Mouse (Mus musculus) intestine, embryonic 16.5 days (tissue): ENCODE results near the gene Oaf. TPM values are rescaled to one million over a fixed set of nuclear protein-coding genes. Genes with fewer than 3 reads are reported as not detected.

Experiments
- ATAC-seq: fragments of 200-750 bp; cut with Nextera tagmentation; 2 replicates; pipeline ENCODE4 v1.8.0; 2017; ENCODE audit warnings: moderate TSS enrichment, moderate library complexity
- H3K27ac ChIP-seq: fragments of 300-500 bp; sonication (generic); 2 replicates; pipeline ENCODE4 v1.5.1; 2014; ENCODE audit warnings: mild to moderate bottlenecking, low read length
- H3K27me3 ChIP-seq: fragments of 300-500 bp; sonication (generic); replicated peaks from 2 replicates; pipeline ENCODE4 v1.6.1; 2014; ENCODE audit warnings: low read length, control low read depth, mixed read lengths; ENCODE audit not compliant: control insufficient read depth, insufficient read depth
- H3K36me3 ChIP-seq: fragments of 300-500 bp; sonication (generic); 2 replicates; pipeline ENCODE4 v1.6.1; 2014; ENCODE audit warnings: low read length, control low read depth; ENCODE audit not compliant: control insufficient read depth, insufficient read depth
- H3K4me1 ChIP-seq: fragments of 300-500 bp; sonication (generic); 2 replicates; pipeline ENCODE4 v1.6.1; 2014; ENCODE audit warnings: low read length, control low read depth, mixed read lengths; ENCODE audit not compliant: control insufficient read depth, insufficient read depth
- H3K4me2 ChIP-seq: fragments of 300-500 bp; sonication (generic); 2 replicates; pipeline ENCODE4 v1.6.1; 2014; ENCODE audit warnings: low read depth, low read length, control low read depth
- H3K4me3 ChIP-seq: fragments of 300-500 bp; sonication (generic); 2 replicates; pipeline ENCODE4 v1.5.1; 2014; ENCODE audit warnings: mild to moderate bottlenecking, low read length
- H3K9ac ChIP-seq: fragments of 300-500 bp; sonication (generic); 2 replicates; pipeline ENCODE4 v1.6.1; 2014; ENCODE audit warnings: low read depth, low read length
- H3K9me3 ChIP-seq: fragments of 300-500 bp; sonication (generic); 2 replicates; pipeline ENCODE4 v1.6.1; 2016; ENCODE audit warnings: low read length, control low read depth; ENCODE audit not compliant: control insufficient read depth
- WGBS: fragments of 180-500 bp; shearing (Covaris S2); extraction: QIAGEN DNeasy Blood & Tissue Kit; methylation state at CpG from one replicate; pipeline ENCODE4 v1.1.7; 2014; 5-methylcytosine and 5-hydroxymethylcytosine counted together
- polyA plus RNA-seq: library from polyadenylated mRNA; unstranded; fragments of >200 nt; fragmentation: Nextera tagmentation; extraction: Ambion mirVana; gene quantifications from 2 replicates; pipeline ENCODE4 v1.2.1, GENCODE M21; 2015

Gene Oaf
- polyA plus RNA-seq, 1 experiment from 2014 or later = 11.8 TPM

DNA sequence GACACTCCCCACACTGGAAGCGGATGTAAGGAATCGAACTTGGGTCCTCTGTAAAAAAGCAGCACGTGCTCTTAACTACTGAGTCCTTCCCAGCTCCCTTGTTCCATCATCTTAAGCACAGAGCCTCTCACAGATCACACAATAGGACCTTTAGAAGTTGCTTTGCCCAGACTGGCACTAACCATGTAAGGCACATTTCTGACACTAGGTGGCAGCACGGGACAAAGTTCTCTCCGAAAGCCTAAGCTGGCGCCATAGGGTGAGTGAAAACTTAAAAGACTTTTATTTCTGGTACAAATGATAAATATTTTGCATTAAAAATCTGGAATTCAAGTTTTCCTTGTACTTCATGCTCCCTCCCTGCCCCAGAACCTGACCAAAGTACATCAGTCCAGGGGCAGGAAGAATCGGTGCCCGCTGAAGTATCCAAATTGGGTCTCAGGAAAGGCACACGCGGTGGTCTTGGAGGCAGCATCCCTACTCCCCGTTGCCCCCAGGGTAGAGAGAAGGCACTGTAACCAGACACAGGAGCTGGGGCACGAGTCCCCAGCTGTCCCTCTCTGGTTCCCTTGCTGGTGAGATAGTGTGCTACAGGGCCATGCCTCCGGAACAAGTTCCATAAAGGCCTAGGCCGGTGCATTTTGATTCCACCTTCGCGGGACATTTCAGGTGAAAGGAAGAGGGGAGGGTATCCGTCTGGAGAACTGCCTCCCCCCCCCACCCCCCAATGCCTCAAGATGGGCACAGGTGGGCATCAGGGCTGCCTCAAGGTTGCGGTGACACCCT lies 17.9 kb downstream of the Oaf start:
- Histone ChIP-seq H3K4me1 (peaks cover 26% of the 10 kb centered on the region), H3K36me3 (no peaks in the 10 kb centered on the region), H3K4me3 (no peak overlapping the region), H3K9ac (no peak overlapping the region), H3K4me2 (no peak overlapping the region), H3K9me3 (no peaks in the 10 kb centered on the region), H3K27ac (no peak overlapping the region), H3K27me3 (no peaks in the 10 kb centered on the region)
- peak; percentile 19; the same call in 1 of the 2 replicates for ATAC-seq
- 46% methylated on average over 18 of the region's 18 CpGs for WGBS

DNA sequence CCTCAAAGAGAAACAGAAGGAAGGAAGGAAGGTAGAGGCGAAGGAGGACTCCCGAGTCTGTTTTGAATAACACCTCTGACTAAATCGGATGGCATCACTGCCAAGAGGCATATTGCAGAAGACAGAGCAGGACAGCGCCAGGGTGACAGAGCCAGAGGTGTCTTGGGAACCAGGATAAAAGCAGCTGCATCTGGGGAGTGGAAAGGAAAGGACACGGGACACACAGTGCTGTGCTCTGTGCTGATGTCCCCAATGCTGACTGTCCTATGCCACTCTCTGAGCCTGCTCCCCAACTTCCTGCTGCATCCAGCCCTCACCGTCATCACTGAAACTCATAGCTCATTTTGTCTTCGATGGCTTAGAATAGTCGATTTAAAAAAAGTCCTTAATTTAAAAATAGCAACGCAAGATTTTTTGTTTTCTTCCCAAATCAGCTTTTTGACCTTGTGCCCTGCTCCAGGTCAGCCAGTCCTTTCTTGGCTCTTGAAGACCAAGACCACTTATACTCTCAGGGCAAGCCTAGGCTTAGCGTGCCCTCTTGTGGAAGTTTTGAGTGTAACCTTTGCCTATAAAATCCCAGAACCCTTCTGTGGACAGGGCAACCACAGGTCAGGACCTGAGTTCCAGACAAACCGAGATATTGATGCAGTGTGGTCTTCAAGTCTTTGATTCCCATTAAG lies 28.8 kb downstream of the Oaf start:
- H3K36me3 ChIP-seq = no peaks in the 10 kb centered on the region
- H3K9me3 ChIP-seq = no peaks in the 10 kb centered on the region
- no peaks in the 10 kb centered on the region; the same call in 1 of the 2 replicates for H3K27me3 ChIP-seq
- H3K4me3 ChIP-seq = no peak overlapping the region
- no peak overlapping the region for H3K9ac ChIP-seq
- ATAC-seq = peak; percentile 31
- peak overlapping the region; percentile 33 for H3K4me2 ChIP-seq
- H3K27ac ChIP-seq = peak overlapping the region; percentile 54
- peaks cover 15% of the 10 kb centered on the region for H3K4me1 ChIP-seq
- WGBS = 27% methylated on average over 11 of the region's 11 CpGs

DNA sequence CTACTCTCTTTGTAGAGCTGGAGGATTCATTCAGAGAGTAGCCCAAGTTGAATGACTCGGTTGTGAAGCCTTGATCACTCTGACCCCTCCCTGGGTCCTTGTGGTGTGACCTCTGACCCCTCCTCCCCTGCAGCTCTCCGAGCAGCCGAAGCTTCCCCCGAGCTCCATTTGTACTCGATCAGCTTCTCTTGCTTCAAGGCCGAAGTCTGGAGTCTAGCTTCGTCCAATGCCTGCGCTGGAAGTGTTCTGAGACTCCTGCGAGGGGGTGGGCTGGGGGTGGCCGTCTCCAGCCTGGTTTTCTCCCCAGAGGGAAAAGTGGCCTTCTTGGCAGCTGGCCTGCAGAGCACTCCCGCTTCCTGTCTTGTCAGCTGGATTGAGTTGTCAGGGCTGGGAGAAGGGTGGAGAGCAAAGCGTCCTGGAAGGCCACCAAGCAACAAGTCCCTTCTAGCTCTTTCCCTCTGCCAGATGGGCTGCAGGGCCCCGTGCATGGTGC lies 29.5 kb downstream of the Oaf start, which contains the start of gene Pou2f3:
Gene Pou2f3 (minus strand): TSS at position 180 of the 493 bp plus-strand sequence.
- ATAC-seq = peak; percentile 79
- 12% methylated on average over 13 of the region's 13 CpGs for WGBS

DNA sequence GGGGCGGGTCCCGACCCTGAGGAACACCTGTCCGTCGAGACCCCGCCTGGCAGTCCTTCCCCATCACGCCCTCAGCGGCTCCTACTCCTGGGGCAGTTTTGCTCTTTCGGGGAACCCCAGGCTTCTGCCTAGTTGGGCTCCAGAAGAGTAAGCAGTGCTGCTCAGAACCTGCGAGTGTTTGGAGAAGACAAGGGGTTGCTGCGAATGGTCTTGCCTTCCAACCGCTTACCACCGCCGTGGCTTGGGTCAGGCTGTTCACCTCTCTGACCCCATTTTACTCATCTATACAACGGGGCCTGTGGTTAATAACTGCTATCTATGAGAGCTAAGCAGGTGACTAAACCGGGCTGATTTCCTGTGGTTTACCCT lies 33.7 kb downstream of the Oaf start:
- Histone ChIP-seq H3K27ac (no peak overlapping the region), H3K4me1 (peaks cover 26% of the 10 kb centered on the region), H3K4me3 (peak overlapping the region; percentile 47), H3K4me2 (peak overlapping the region; percentile 88), H3K9me3 (no peaks in the 10 kb centered on the region), H3K9ac (peak overlapping the region; percentile 65), H3K27me3 (peaks cover 11% of the 10 kb centered on the region), H3K36me3 (no peaks in the 10 kb centered on the region)
- WGBS = 6% methylated on average over 15 of the region's 15 CpGs
- ATAC-seq = 0 out of 2 replicates have a peak, but pooled peaks have one; percentile 4

More for the DNA sequence above, 29.5 kb downstream of the Oaf start, which contains the start of gene Pou2f3:
- peaks cover 5% of the 10 kb centered on the region; the same call in 1 of the 2 replicates for H3K27me3 ChIP-seq
- H3K9ac ChIP-seq = no peak within 1 kb of the TSS
- H3K4me2 ChIP-seq = peak within 1 kb of the TSS; percentile 33
- peak within 1 kb of the TSS; percentile 54 for H3K27ac ChIP-seq
- no peaks in the 10 kb centered on the region for H3K36me3 ChIP-seq
- H3K4me3 ChIP-seq = 0 out of 2 replicates have a peak within 1 kb of the TSS, but pooled peaks have one; percentile 1
- peaks cover 22% of the 10 kb centered on the region for H3K4me1 ChIP-seq
- H3K9me3 ChIP-seq = no peaks in the 10 kb centered on the region

DNA sequence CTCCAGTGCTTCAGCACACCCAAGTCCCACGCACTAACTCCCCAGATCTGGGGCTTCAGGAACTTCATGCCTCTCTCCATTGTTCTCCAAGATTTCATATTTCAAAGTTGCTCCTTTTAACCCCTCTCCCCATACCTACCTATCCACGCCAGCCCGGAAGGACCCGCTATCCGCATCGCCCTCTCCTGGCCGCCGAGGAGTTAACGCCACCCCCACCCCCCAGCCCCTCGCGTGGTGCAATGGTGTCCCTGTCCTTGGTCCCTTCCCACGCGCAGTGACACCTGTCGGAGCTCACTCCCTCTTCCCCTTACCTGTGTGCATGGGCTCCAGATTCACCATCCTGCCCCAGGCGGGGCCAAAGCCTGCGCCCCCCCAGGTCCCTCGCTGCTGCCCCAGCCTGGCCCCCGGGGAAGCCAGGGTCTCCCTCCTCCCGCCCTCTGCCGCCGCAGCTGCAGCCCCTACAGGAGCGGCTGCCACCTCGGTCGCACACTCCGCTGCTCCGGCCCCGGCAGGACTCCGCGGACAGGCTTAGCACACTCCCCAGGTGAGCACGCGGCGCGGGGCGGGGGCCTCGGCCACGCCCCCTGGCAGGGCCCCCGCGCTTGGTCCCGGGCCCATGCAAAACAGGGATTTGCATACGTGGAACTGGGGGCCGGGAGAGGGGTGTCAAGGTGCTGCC lies 34.2 kb downstream of the Oaf start:
- 3% methylated on average over 41 of the region's 41 CpGs for WGBS
- Histone ChIP-seq H3K9me3 (no peaks in the 10 kb centered on the region), H3K27me3 (peaks cover 11% of the 10 kb centered on the region), H3K9ac (peak overlapping the region; percentile 65), H3K4me2 (peak overlapping the region; percentile 88), H3K4me3 (peak overlapping the region; percentile 47), H3K36me3 (no peaks in the 10 kb centered on the region), H3K27ac (no peak overlapping the region), H3K4me1 (peaks cover 21% of the 10 kb centered on the region)
- ATAC-seq = peak; percentile 56

DNA sequence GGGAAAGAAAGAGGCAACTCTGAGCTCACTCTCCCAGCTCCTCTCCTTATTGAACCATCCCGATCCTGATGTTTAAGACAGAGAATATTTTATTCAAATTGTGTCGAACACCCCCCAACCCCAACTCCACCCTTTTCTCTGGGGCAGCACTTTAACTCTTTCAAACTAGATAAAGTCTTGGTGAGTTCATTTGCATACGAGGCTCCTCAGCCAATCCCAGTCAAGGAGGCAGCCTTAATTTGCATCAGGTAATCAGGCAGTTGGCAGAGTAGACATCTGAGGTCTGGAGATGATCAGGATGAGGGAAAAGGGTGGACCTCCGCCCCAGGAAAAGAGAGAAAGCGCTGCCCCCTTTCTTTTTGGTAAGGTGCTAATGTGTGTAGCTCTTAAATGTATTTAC lies 39.5 kb downstream of the Oaf start:
- whole genome bisulfite sequencing = 19% methylated on average over 5 of the region's 5 CpGs
- H3K9me3 ChIP-seq = no peaks in the 10 kb centered on the region
- H3K9ac ChIP-seq = no peak overlapping the region
- no peak for ATAC-seq
- no peak overlapping the region for H3K4me2 ChIP-seq
- no peak overlapping the region for H3K27ac ChIP-seq
- no peak overlapping the region for H3K4me3 ChIP-seq
- peaks cover 3% of the 10 kb centered on the region for H3K4me1 ChIP-seq
- no peaks in the 10 kb centered on the region for H3K36me3 ChIP-seq
- peaks cover 5% of the 10 kb centered on the region for H3K27me3 ChIP-seq

DNA sequence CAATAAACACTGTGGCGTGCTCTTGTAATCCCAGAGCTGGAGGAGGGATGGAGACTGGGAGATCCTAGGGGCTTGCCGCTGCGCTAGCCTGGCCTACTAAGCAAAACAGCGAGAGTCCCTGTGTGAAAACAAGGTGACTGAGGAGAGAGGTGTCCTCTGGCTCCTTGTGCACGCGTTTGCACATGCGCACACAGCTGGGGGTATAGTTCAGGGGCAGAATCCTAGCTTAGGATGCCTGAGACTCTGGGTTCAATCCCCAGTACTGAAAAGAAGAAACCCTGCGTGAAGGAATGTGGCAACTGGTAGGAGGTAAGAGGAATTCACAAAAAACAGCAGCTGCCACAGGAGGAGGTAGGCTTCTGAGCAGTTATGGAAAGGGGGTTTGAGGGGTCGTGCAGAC lies 45.7 kb downstream of the Oaf start:
- no peaks in the 10 kb centered on the region for H3K36me3 ChIP-seq
- no peaks in the 10 kb centered on the region for H3K27me3 ChIP-seq
- H3K9ac ChIP-seq = no peak overlapping the region
- no peak overlapping the region for H3K27ac ChIP-seq
- H3K9me3 ChIP-seq = no peaks in the 10 kb centered on the region
- no peak overlapping the region for H3K4me2 ChIP-seq
- H3K4me1 ChIP-seq = peaks cover 1% of the 10 kb centered on the region; the same call in 1 of the 2 replicates
- ATAC-seq = no peak
- 38% methylated on average over 9 of the region's 9 CpGs for WGBS
- H3K4me3 ChIP-seq = no peak overlapping the region

DNA sequence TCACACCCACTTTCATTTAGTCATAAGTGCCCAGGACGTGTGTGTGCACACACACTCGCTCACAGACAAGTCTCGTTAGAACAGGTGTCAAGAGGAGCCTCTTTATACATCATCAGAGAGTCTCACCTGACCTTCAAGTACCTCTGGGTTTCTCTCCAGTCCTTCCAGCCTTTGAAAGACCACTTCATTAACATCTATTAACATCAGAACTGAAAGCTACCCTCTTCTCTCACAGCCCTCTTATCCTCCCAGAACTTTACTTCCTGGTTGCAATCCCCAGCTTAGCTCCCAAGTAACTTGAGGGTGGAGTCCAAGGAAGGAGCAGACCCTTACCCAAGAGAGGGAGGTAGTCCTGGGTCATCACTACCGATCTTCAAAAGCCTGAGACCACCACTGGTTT lies 48.1 kb downstream of the Oaf start:
- Histone ChIP-seq H3K9ac (no peak overlapping the region), H3K4me2 (no peak overlapping the region), H3K4me3 (no peak overlapping the region), H3K9me3 (no peaks in the 10 kb centered on the region), H3K4me1 (peaks cover 14% of the 10 kb centered on the region), H3K27ac (no peak overlapping the region), H3K36me3 (no peaks in the 10 kb centered on the region), H3K27me3 (no peaks in the 10 kb centered on the region)
- WGBS = 55% methylated on average over 4 of the region's 4 CpGs
- no peak for ATAC-seq

DNA sequence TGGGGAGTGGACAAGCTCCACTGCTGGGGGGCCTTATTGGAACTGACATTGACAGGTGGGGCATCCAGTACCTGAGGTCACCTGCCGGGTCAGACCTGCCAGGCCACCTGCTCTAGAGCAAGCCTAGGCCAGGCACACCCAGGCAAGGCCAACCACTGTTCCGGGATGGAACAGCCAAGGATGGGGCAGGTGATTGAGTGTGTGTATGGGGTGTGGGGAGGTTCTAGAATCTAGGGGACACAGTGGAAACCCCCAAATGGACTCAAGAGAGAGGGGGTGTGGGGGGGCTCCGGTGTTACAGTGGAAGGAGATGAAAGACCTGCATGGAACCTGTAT lies 50.7 kb downstream of the Oaf start:
- Histone ChIP-seq H3K4me2 (no peak overlapping the region), H3K4me3 (no peak overlapping the region), H3K9me3 (no peaks in the 10 kb centered on the region), H3K27me3 (no peaks in the 10 kb centered on the region), H3K27ac (no peak overlapping the region), H3K4me1 (peaks cover 14% of the 10 kb centered on the region), H3K36me3 (no peaks in the 10 kb centered on the region), H3K9ac (no peak overlapping the region)
- no peak for ATAC-seq
- 58% methylated on average over 3 of the region's 3 CpGs for WGBS
